ENCODE assay signal across 22 mouse cellular contexts in genomic region chr11:3676423-3676822, GRCm38 (mm10). TPM values are rescaled to one million over a fixed set of nuclear protein-coding genes. Genes with fewer than 3 reads are reported as not detected.
A peak's percentile ranks its signal among the peaks of the same experiment; 100 is the strongest.
DNase-seq lines count a peak whose midpoint lies in the region; ATAC-seq and TF ChIP-seq lines count a peak whose summit lies in the region.
"Had no signal": no experiment of that assay in that cellular context is flagged by ENCODE, and none has a peak within 500 bp of the region (broad histone marks: within the 10 kb centered on the region; RNA-seq: fewer than 3 reads in every experiment).

No protein-coding gene starts in this region.

- peak; percentile 83 for DNase-seq in heart, adult 11 months
- DNase-seq in heart, postnatal 4 days, result no peak
- peak; percentile 8 for DNase-seq in lung, embryonic 14.5 days
- no peak for DNase-seq in lung, postnatal 4 days
- DNase-seq in midbrain, embryonic 14.5 days, result no peak
- DNase-seq in splenic B cell, adult 2 months (ENCODE audit: low read depth, low spot score), result peak; percentile 29
- DNase-seq in embryo, embryonic 10 days (ENCODE audit: low spot score), result no peak
- DNase-seq: B cell, adult 2 months; cerebellum, adult 11-12 months; cerebellum, adult 9-10 months; gastrocnemius, adult 2 months; gastrocnemius, postnatal 36 days; heart, adult 2 months; heart, postnatal 36 days had no signal

- no peak overlapping the region for H3K27ac ChIP-seq in lung, embryonic 14.5 days (ENCODE audit: low read depth)
- H3K27ac ChIP-seq in midbrain, embryonic 13.5 days, result 0 out of 2 replicates have a peak overlapping the region, but pooled peaks have one; percentile 2
- H3K27ac ChIP-seq in midbrain, embryonic 14.5 days (replicated peaks; ENCODE audit: low read depth, low read length), result no peak overlapping the region
- H3K27ac ChIP-seq: embryonic facial prominence, embryonic 15.5 days; forebrain, embryonic 10.5 days; gastrocnemius, adult 2 months; heart, adult 2 months; hindbrain, embryonic 12.5 days had no signal

- no peak for TF ChIP-seq CTCF in lung, embryonic 14.5 days (IDR thresholded peaks at IDR 0.05; ENCODE audit: low read depth)

- no peaks in the 10 kb centered on the region for H3K27me3 ChIP-seq in lung, embryonic 14.5 days (ENCODE audit: insufficient read depth, low read length)
- H3K27me3 ChIP-seq in midbrain, embryonic 13.5 days, result no peaks in the 10 kb centered on the region
- no peaks in the 10 kb centered on the region for H3K27me3 ChIP-seq in midbrain, embryonic 14.5 days (ENCODE audit: control insufficient read depth, insufficient read depth, low read length)
- H3K27me3 ChIP-seq in splenic B cell, adult 2 months (ENCODE audit: control insufficient read depth, insufficient read depth, low read length, poor library complexity, severe bottlenecking), result no peaks in the 10 kb centered on the region
- H3K27me3 ChIP-seq: embryonic facial prominence, embryonic 15.5 days; hindbrain, embryonic 12.5 days had no signal

- ATAC-seq in lung, embryonic 14.5 days (ENCODE audit: insufficient read depth), result no peak
- no peak for ATAC-seq in midbrain, embryonic 13.5 days
- ATAC-seq in midbrain, embryonic 14.5 days (ENCODE audit: low FRiP score, low TSS enrichment), result no peak
- ATAC-seq: forebrain, embryonic 14.5 days; hindbrain, embryonic 16.5 days had no signal

- H3K4me2 ChIP-seq in lung, embryonic 14.5 days, result no peak overlapping the region
- no peak overlapping the region for H3K4me2 ChIP-seq in midbrain, embryonic 13.5 days (replicated peaks)
- H3K4me2 ChIP-seq in midbrain, embryonic 14.5 days (ENCODE audit: low read length), result no peak overlapping the region
- H3K4me2 ChIP-seq: embryonic facial prominence, embryonic 15.5 days; heart, embryonic 11.5 days; hindbrain, embryonic 12.5 days had no signal

- WGBS in lung, embryonic 14.5 days, result 87% methylated on average over 5 of the region's 5 CpGs
- WGBS in midbrain, embryonic 13.5 days, result 90% methylated on average over 5 of the region's 5 CpGs
- WGBS in midbrain, embryonic 14.5 days, result 100% methylated on average over 5 of the region's 5 CpGs

- peaks cover 93% of the 10 kb centered on the region for H3K36me3 ChIP-seq in lung, embryonic 14.5 days (ENCODE audit: insufficient read depth)
- H3K36me3 ChIP-seq in midbrain, embryonic 13.5 days, result peaks cover 94% of the 10 kb centered on the region
- H3K36me3 ChIP-seq in midbrain, embryonic 14.5 days (ENCODE audit: control insufficient read depth, insufficient read depth, low read length), result peaks cover 97% of the 10 kb centered on the region
- peaks cover 9% of the 10 kb centered on the region; the same call in 1 of the 2 replicates for H3K36me3 ChIP-seq in splenic B cell, adult 2 months (ENCODE audit: control insufficient read depth, insufficient read depth, low read length, poor library complexity, severe bottlenecking)

- H3K4me1 ChIP-seq in lung, embryonic 14.5 days (ENCODE audit: insufficient read depth), result no peaks in the 10 kb centered on the region
- H3K4me1 ChIP-seq in midbrain, embryonic 13.5 days (replicated peaks), result no peaks in the 10 kb centered on the region
- no peaks in the 10 kb centered on the region for H3K4me1 ChIP-seq in midbrain, embryonic 14.5 days (ENCODE audit: control insufficient read depth, insufficient read depth, low read length)
- H3K4me1 ChIP-seq: embryonic facial prominence, embryonic 15.5 days; forebrain, embryonic 10.5 days; hindbrain, embryonic 12.5 days had no signal

- no peak overlapping the region for H3K4me3 ChIP-seq in lung, embryonic 14.5 days (ENCODE audit: low read depth, low read length)
- no peak overlapping the region for H3K4me3 ChIP-seq in midbrain, embryonic 13.5 days (replicated peaks)
- H3K4me3 ChIP-seq in midbrain, embryonic 14.5 days (replicated peaks; ENCODE audit: low read depth, low read length), result no peak overlapping the region
- H3K4me3 ChIP-seq: embryonic facial prominence, embryonic 15.5 days; erythroblast, embryonic 14.5 days; forebrain, embryonic 10.5 days; gastrocnemius, adult 2 months; heart, adult 2 months; hindbrain, embryonic 12.5 days had no signal

- no peaks in the 10 kb centered on the region for H3K9me3 ChIP-seq in lung, embryonic 14.5 days (ENCODE audit: low read depth, low read length)
- H3K9me3 ChIP-seq in midbrain, embryonic 13.5 days, result no peaks in the 10 kb centered on the region
- H3K9me3 ChIP-seq in midbrain, embryonic 14.5 days (ENCODE audit: control insufficient read depth, low read length), result no peaks in the 10 kb centered on the region
- H3K9me3 ChIP-seq: embryonic facial prominence, embryonic 15.5 days; forebrain, embryonic 10.5 days; hindbrain, embryonic 12.5 days had no signal

- H3K9ac ChIP-seq in lung, embryonic 14.5 days, result no peak overlapping the region
- H3K9ac ChIP-seq in midbrain, embryonic 13.5 days (replicated peaks), result no peak overlapping the region
- no peak overlapping the region for H3K9ac ChIP-seq in midbrain, embryonic 14.5 days (replicated peaks; ENCODE audit: low read length)
- H3K9ac ChIP-seq: embryonic facial prominence, embryonic 15.5 days; hindbrain, embryonic 12.5 days had no signal

RNA-seq across cellular contexts. Expression of gene Morc2a, which starts 27.4 kb away (rescaled TPM):
- total RNA-seq in heart, postnatal 4 days (2021), result 10 to 100 TPM; 34.7 to 42.4 TPM
- 25.7 and 27.1 TPM in 2 replicates for polyA plus RNA-seq in lung, embryonic 14.5 days (2014; fragmentation: Nextera tagmentation; extraction: Ambion mirVana)
- 40.8 and 42.0 TPM in 2 replicates for polyA plus RNA-seq in midbrain, embryonic 13.5 days (2015; fragmentation: Nextera tagmentation; extraction: Ambion mirVana)
- polyA plus RNA-seq in midbrain, embryonic 14.5 days (2014; fragmentation: Nextera tagmentation; extraction: Ambion mirVana), result 32.1 and 32.2 TPM in 2 replicates

Comparison
In these comparisons a context has a peak if more than half of its experiments do, and no peak if none do; other contexts are left out.
1. DNase-seq: peak in heart, adult 11 months (single experiment), lung, embryonic 14.5 days (single experiment) and splenic B cell, adult 2 months (single experiment); none in heart, postnatal 4 days (single experiment), lung, postnatal 4 days (0 of 2), midbrain, embryonic 14.5 days (single experiment) and embryo, embryonic 10 days (single experiment).